Mouse (Mus musculus): ENCODE results near the gene Obox6.

DNA sequence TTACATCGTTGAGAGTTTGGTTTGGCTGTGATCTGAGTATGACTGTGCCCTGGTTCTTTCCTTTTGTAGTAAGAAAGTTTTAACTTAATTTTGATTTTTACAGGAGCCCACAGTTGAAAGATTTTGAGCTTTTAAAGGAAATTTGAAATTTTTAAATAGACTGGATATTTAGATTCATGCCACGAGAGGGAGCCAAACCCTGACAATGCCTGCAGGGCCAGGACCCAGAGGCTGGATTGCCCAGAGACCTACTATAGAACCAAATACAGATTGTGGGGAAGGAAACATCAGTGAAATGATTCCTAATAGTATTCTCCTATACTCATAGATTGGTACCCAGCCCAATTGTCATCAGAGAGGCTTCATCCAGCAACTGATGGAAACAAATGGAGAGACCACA, 20.2 kb upstream of the Obox6 start:
- TF ChIP-seq CTCF (IDR thresholded peaks at IDR 0.05; ENCODE audit: insufficient read depth, low read length): no peak
- no peak for TF ChIP-seq POLR2A (IDR thresholded peaks at IDR 0.05; ENCODE audit: borderline replicate concordance, extremely low read depth, low read depth, low read length)

Data from lung, adult 2 months (tissue).